Mouse (Mus musculus) embryonic fibroblast, embryonic 13.5 days (primary cell): ENCODE data around the gene Tnip2.

Source experiments
- CTCF ChIP-seq: IDR thresholded peaks from 2 replicates; pipeline ENCODE4 v1.5.1; 2011; ENCODE audit warnings: mild to moderate bottlenecking, control low read depth, low read length, moderate library complexity, borderline replicate concordance; ENCODE audit not compliant: insufficient read depth
- POLR2A ChIP-seq: IDR thresholded peaks from 2 replicates; pipeline ENCODE4 v1.6.1; 2011; ENCODE audit warnings: low read depth, mild to moderate bottlenecking, control low read depth, low read length, moderate library complexity

GRCm38 (mm10) chr5:34488741-34489417, 24.9 kb downstream of the Tnip2 start:
- no peak for TF ChIP-seq POLR2A
- no peak for TF ChIP-seq CTCF
